Mouse (Mus musculus) MEL (cell line): ENCODE results near the gene Tfpt. TPM values are rescaled to one million over a fixed set of nuclear protein-coding genes. Genes with fewer than 3 reads are reported as not detected.

Source experiments
- polyA plus RNA-seq, 2 experiments: library from polyadenylated mRNA; stranded (reverse) in 1 of 2; unstranded in 1 of 2; fragments of >175 nt in 1 of 2; fragments of >200 nt in 1 of 2; gene quantifications; 2 replicates each; pipeline versions ENCODE4 v1.2.1 to v1.2.4; 2012; ENCODE audit warnings: low replicate concordance in 2 of 2, low read depth in 1 of 2; ENCODE audit not compliant: insufficient read length in 2 of 2, insufficient read depth in 1 of 2, missing spikeins in 1 of 2
- total RNA-seq: library from RNA; depleted of rRNA; stranded (reverse); fragments of 300-350 nt; gene quantifications from 2 replicates; pipeline ENCODE4 v1.2.3, GENCODE M21; 2012; rRNA removed

The Tfpt gene
- total and polyA plus RNA-seq, 3 experiments = 42.4 to 50.0 TPM; not detected in 1

Other genes with a start within 250 kb of the Tfpt start
- 4.6 and 5.6 TPM in 2 replicates for gene Cacng8, start 239.2 kb downstream of the Tfpt start, total RNA-seq
- gene Cacng8, start 239.2 kb downstream of the Tfpt start, polyA plus RNA-seq = 1 to 10 TPM in 1 of 2 experiments, not detected in 1; 9.2 TPM
- not detected in 2 replicates for gene Cacng6, start 205.7 kb downstream of the Tfpt start, total RNA-seq
- gene Cacng6, start 205.7 kb downstream of the Tfpt start, polyA plus RNA-seq = under 1 TPM in 1 of 2 experiments, not detected in 1; 0.08 TPM
- gene Tarm1, start 127.3 kb downstream of the Tfpt start, total RNA-seq = 1.7 and 1.9 TPM in 2 replicates
- gene Tarm1, start 127.3 kb downstream of the Tfpt start, polyA plus RNA-seq = 1 to 10 TPM in 1 of 2 experiments, not detected in 1; 1.1 TPM
- gene Oscar, start 13.8 kb downstream of the Tfpt start, total RNA-seq = not detected in 2 replicates
- gene Oscar, start 13.8 kb downstream of the Tfpt start, polyA plus RNA-seq = not detected
- 177 and 180 TPM in 2 replicates for gene Ndufa3, start 12.6 kb downstream of the Tfpt start, total RNA-seq
- 100 to 1,000 TPM in 1 of 2 experiments, not detected in 1; 246 TPM for gene Ndufa3, start 12.6 kb downstream of the Tfpt start, polyA plus RNA-seq
- gene Prpf31, start 56 bp upstream of the Tfpt start, total RNA-seq = 146 and 147 TPM in 2 replicates
- 100 to 1,000 TPM; 187 to 334 TPM for gene Prpf31, start 56 bp upstream of the Tfpt start, polyA plus RNA-seq
- 16.9 and 17.4 TPM in 2 replicates for gene Cnot3, start 15.3 kb upstream of the Tfpt start, total RNA-seq
- gene Cnot3, start 15.3 kb upstream of the Tfpt start, polyA plus RNA-seq = 100 to 1,000 TPM in 1 of 2 experiments, 10 to 100 TPM in 1; 86.6 to 118 TPM
- gene Leng1, start 35.9 kb upstream of the Tfpt start, total RNA-seq = 8.3 and 11.0 TPM in 2 replicates
- 10 to 100 TPM in 1 of 2 experiments, not detected in 1; 11.3 TPM for gene Leng1, start 35.9 kb upstream of the Tfpt start, polyA plus RNA-seq
- gene Tmc4, start 47.6 kb upstream of the Tfpt start, total RNA-seq = 2.0 and 2.7 TPM in 2 replicates
- gene Tmc4, start 47.6 kb upstream of the Tfpt start, polyA plus RNA-seq = 10 to 100 TPM in 1 of 2 experiments, not detected in 1; 16.8 TPM
- gene Tsen34, start 62.9 kb upstream of the Tfpt start, total RNA-seq = 16.0 and 17.1 TPM in 2 replicates
- 10 to 100 TPM in 1 of 2 experiments, not detected in 1; 21.7 TPM for gene Tsen34, start 62.9 kb upstream of the Tfpt start, polyA plus RNA-seq
- gene Mboat7, start 63.6 kb upstream of the Tfpt start, total RNA-seq = 31.1 and 33.9 TPM in 2 replicates
- gene Mboat7, start 63.6 kb upstream of the Tfpt start, polyA plus RNA-seq = 100 to 1,000 TPM in 1 of 2 experiments, not detected in 1; 113 TPM
- gene Rps9, start 74.1 kb upstream of the Tfpt start, total RNA-seq = 2,912 and 2,921 TPM in 2 replicates
- gene Rps9, start 74.1 kb upstream of the Tfpt start, polyA plus RNA-seq = 1,000 to 10,000 TPM in 1 of 2 experiments, not detected in 1; 2,284 TPM
- 0.12 and 0.20 TPM in 2 replicates for gene Pirb, start 90.5 kb upstream of the Tfpt start, total RNA-seq
- gene Pirb, start 90.5 kb upstream of the Tfpt start, polyA plus RNA-seq = under 1 TPM in 1 of 2 experiments, not detected in 1; 0.56 TPM
- not detected in 2 replicates for gene Gm15448, start 195.8 kb upstream of the Tfpt start, total RNA-seq
- gene Gm15448, start 195.8 kb upstream of the Tfpt start, polyA plus RNA-seq = under 1 TPM in 1 of 2 experiments, not detected in 1; 0.04 TPM
- not detected in 2 replicates for gene Pira2, start 215.1 kb upstream of the Tfpt start, total RNA-seq
- gene Pira2, start 215.1 kb upstream of the Tfpt start, polyA plus RNA-seq = under 1 TPM in 1 of 2 experiments, not detected in 1; 0.07 TPM